Mouse (Mus musculus): ENCODE results near the gene Rab36.

DNA sequence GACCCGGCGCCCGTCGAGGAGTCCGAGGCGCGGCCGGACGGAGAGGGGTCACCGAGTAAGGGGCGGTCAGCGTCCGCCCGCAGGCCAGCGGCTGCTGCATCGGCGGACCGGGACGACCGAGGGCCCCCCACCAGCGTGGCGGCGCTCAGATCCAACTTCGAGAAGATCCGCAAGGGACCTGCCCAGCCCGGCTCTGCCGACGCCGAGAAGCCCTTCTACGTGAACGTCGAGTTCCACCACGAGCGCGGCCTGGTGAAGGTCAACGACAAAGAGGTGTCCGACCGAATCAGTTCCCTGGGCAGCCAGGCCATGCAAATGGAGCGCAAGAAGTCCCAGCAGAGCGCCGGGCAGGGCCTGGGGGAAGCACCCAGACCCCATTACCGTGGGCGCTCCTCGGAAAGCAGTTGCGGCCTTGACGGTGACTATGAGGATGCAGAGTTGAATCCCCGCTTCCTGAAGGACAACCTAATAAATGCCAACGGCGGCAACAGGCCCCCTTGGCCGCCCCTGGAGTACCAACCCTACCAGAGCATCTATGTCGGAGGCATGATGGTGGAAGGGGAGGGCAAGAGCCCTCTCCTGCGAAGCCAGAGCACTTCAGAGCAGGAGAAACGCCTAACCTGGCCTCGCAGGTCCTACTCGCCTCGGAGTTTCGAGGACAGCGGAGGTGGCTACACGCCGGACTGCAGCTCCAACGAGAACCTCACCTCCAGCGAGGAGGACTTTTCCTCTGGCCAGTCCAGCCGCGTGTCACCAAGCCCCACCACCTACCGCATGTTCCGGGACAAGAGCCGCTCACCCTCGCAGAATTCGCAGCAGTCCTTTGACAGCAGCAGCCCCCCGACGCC lies 24.7 kb downstream of the Rab36 start:
- no peak for TF ChIP-seq POLR2A (IDR thresholded peaks at IDR 0.05; ENCODE audit: control insufficient read depth in 1 of 2, insufficient read depth in 1 of 2, low read depth in 1 of 2, low read length in 2 of 2, poor library complexity in 1 of 2)
- TF ChIP-seq CTCF (IDR thresholded peaks at IDR 0.05 in 2 of 3, conservative IDR thresholded peaks at IDR 0.05 in 1 of 3; ENCODE audit: control insufficient read depth in 1 of 3, insufficient read depth in 1 of 3, low read depth in 2 of 3, low read length in 3 of 3, poor library complexity in 1 of 3, severe bottlenecking in 1 of 3), result no peak
- TF ChIP-seq ELF1 (IDR thresholded peaks at IDR 0.05; ENCODE audit: low read depth, low read length), result no peak
- no peak for TF ChIP-seq POLR2AphosphoS2 (IDR thresholded peaks at IDR 0.05; ENCODE audit: low read length)
- TF ChIP-seq ETS1 (IDR thresholded peaks at IDR 0.05; ENCODE audit: low read depth, low read length), result no peak
- no peak for TF ChIP-seq TBP (IDR thresholded peaks at IDR 0.05; ENCODE audit: low read depth, low read length)
- no peak for TF ChIP-seq HCFC1 (IDR thresholded peaks at IDR 0.05; ENCODE audit: low read depth, low read length)
